Mouse (Mus musculus): ENCODE measurements around the gene Galp.

Galp gene

DNA sequence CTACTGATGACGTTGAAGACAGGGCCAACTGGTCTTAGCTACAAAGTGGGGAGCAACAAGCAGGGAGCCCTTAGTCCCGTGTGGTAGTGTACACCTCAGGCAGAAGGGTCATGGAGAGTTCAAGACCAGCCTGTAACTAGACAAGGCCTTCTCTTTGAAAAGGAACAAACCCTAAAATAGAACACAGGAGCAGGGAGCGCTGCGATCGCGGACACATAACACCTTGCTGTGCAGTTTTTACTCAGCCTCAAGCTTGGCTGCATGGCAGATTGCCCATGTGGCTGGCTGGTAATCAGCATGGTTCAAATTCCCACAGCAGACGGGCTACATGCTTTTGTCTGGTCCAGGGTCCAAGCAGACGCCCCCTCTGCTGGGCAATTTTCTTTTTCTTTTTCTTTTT, 12.4 kb upstream of the Galp start:
- TF ChIP-seq CTCF (conservative IDR thresholded peaks at IDR 0.05; ENCODE audit: low read length): no peak
- TF ChIP-seq POU5F1 (IDR thresholded peaks at IDR 0.05; ENCODE audit: borderline replicate concordance, low read length): no peak
- no peak for TF ChIP-seq NANOG (IDR thresholded peaks at IDR 0.05; ENCODE audit: borderline replicate concordance, low read length)
- H3K4me1 ChIP-seq (replicated peaks; ENCODE audit: low read depth, low read length): peaks cover 41% of the 10 kb centered on the region

DNA sequence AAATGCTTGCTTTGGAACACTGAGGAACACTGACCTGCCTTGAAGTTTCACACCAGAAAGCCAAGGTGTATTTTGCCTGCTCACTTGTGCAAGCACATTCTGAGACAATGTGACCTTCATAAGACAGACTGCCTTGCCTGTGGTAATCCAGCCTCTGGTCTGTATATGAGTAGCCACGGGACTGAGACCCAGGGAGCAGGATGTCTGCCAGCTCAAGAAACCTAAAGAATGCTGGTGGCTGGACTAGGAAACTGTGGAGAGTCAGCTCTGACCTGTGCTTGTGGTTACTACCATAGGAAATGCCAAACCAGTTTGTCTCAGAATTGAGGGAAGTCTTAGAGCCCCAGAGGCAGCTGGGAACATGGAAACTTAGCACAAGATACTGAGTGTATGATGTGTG, 11.5 kb upstream of the Galp start:
- H3K27me3 ChIP-seq (ENCODE audit: insufficient read depth, low read length): peaks cover 22% of the 10 kb centered on the region
- peaks cover 43% of the 10 kb centered on the region for H3K4me1 ChIP-seq (replicated peaks; ENCODE audit: low read depth, low read length)
- TF ChIP-seq POU5F1 (IDR thresholded peaks at IDR 0.05; ENCODE audit: borderline replicate concordance, low read length) (no peak), CTCF (conservative IDR thresholded peaks at IDR 0.05; ENCODE audit: low read length) (no peak), NANOG (IDR thresholded peaks at IDR 0.05; ENCODE audit: borderline replicate concordance, low read length) (no peak)
- H3K4me3 ChIP-seq (replicated peaks; ENCODE audit: low read length): no peak overlapping the region
- peaks cover 88% of the 10 kb centered on the region for H3K36me3 ChIP-seq (ENCODE audit: insufficient read depth, low read length)
- H3K9me3 ChIP-seq (ENCODE audit: low read length): peaks cover 25% of the 10 kb centered on the region

More for the DNA sequence above, 12.4 kb upstream of the Galp start:
- peaks cover 14% of the 10 kb centered on the region for H3K27me3 ChIP-seq (ENCODE audit: insufficient read depth, low read length)
- H3K4me3 ChIP-seq (replicated peaks; ENCODE audit: low read length): 0 out of 2 replicates have a peak overlapping the region, but pooled peaks have one; percentile 66
- peaks cover 90% of the 10 kb centered on the region for H3K36me3 ChIP-seq (ENCODE audit: insufficient read depth, low read length)
- peaks cover 18% of the 10 kb centered on the region for H3K9me3 ChIP-seq (ENCODE audit: low read length)

DNA sequence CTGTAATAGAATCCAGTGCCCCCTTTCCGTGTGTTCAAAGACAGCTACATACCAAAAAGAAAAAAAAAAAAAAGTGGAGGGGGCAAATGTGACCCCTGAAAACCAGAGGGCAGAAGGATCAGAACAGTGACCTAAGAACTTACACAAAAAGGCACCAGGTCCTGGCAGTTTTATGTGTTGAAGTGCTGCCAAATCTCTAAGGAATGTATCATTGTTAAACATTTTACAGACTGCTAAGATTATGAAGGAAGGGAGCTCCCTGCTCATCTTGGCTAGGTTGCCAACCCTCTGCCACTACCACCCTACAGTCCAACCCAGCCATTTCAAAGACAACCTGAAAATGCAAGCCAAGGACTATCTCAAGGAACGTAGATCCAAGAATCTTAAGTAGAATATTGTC, 10.7 kb upstream of the Galp start:
- Histone ChIP-seq H3K36me3 (ENCODE audit: insufficient read depth, low read length) (peaks cover 86% of the 10 kb centered on the region), H3K27me3 (ENCODE audit: insufficient read depth, low read length) (peaks cover 27% of the 10 kb centered on the region), H3K4me3 (replicated peaks; ENCODE audit: low read length) (no peak overlapping the region), H3K4me1 (replicated peaks; ENCODE audit: low read depth, low read length) (peaks cover 35% of the 10 kb centered on the region), H3K9me3 (ENCODE audit: low read length) (peaks cover 31% of the 10 kb centered on the region)
- TF ChIP-seq CTCF (conservative IDR thresholded peaks at IDR 0.05; ENCODE audit: low read length) (no peak), NANOG (IDR thresholded peaks at IDR 0.05; ENCODE audit: borderline replicate concordance, low read length) (no peak), POU5F1 (IDR thresholded peaks at IDR 0.05; ENCODE audit: borderline replicate concordance, low read length) (no peak)

DNA sequence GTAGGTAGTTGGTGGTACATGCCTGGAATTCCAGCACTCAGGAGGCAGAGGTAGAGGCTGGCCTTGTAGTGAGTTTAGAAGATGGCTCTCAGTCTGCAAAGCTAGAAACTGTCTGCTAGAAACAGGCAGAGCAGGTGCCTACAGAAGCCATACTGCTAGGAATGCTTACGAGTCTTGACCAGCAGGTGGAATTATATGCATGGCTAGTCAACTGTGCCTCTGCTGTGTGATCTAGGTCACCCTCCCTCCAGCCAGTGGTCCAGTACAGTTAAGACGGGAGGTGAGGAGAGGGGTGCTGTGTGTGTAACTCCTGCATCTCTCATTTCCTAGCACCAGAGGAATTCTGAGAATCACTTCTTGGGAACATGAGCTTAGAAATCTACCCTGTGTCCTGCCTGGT, 10.1 kb upstream of the Galp start:
- peaks cover 81% of the 10 kb centered on the region for H3K36me3 ChIP-seq (ENCODE audit: insufficient read depth, low read length)
- peaks cover 31% of the 10 kb centered on the region for H3K9me3 ChIP-seq (ENCODE audit: low read length)
- H3K4me1 ChIP-seq (replicated peaks; ENCODE audit: low read depth, low read length): peaks cover 30% of the 10 kb centered on the region
- H3K27me3 ChIP-seq (ENCODE audit: insufficient read depth, low read length): peaks cover 27% of the 10 kb centered on the region
- TF ChIP-seq NANOG (IDR thresholded peaks at IDR 0.05; ENCODE audit: borderline replicate concordance, low read length) (no peak), POU5F1 (IDR thresholded peaks at IDR 0.05; ENCODE audit: borderline replicate concordance, low read length) (no peak), CTCF (conservative IDR thresholded peaks at IDR 0.05; ENCODE audit: low read length) (no peak)
- H3K4me3 ChIP-seq (replicated peaks; ENCODE audit: low read length): no peak overlapping the region

DNA sequence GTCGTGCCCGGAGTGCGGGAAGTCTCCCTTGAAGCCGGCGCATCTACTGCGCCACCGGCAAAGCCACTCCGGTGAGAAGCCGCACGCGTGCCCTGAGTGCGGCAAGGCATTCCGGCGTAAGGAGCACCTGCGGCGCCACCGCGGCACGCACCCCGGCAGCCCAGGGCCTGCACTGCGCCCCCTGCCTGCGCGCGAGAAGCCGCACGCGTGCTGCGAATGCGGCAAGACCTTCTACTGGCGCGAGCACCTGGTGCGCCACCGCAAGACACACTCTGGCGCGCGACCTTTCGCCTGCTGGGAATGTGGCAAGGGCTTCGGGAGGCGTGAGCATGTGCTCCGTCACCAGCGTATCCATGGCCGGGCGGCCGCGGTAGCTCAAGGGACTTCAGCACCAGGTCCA, 7.3 kb upstream of the Galp start:
- TF ChIP-seq POU5F1 (IDR thresholded peaks at IDR 0.05; ENCODE audit: borderline replicate concordance, low read length) (no peak), CTCF (conservative IDR thresholded peaks at IDR 0.05; ENCODE audit: low read length) (no peak), NANOG (IDR thresholded peaks at IDR 0.05; ENCODE audit: borderline replicate concordance, low read length) (no peak)
- Histone ChIP-seq H3K4me3 (replicated peaks; ENCODE audit: low read length) (peak overlapping the region; percentile 77), H3K4me1 (replicated peaks; ENCODE audit: low read depth, low read length) (peaks cover 9% of the 10 kb centered on the region), H3K27me3 (ENCODE audit: insufficient read depth, low read length) (peaks cover 30% of the 10 kb centered on the region), H3K9me3 (ENCODE audit: low read length) (peaks cover 34% of the 10 kb centered on the region), H3K36me3 (ENCODE audit: insufficient read depth, low read length) (peaks cover 58% of the 10 kb centered on the region)

DNA sequence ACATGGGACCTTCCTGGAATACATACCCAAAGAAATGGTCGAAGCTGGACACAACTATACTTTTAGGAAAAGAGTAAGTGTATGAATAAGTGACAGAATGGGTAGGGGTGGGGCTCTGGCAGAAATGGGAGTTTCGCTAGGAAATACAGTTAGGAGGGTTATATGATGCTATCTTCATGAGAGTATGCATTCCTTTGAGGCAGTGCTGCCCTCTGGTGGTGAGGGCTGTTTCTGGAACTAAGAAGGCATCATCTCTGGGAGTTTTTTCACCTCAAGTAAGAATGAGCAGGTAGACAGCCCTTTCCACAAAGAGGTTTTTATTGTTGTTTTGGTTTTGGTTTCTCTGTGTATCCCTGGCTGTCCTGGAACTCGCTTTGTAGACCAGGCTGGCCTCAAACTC, 5.5 kb upstream of the Galp start:
- Histone ChIP-seq H3K36me3 (ENCODE audit: insufficient read depth, low read length) (peaks cover 41% of the 10 kb centered on the region), H3K4me3 (replicated peaks; ENCODE audit: low read length) (no peak overlapping the region)

DNA sequence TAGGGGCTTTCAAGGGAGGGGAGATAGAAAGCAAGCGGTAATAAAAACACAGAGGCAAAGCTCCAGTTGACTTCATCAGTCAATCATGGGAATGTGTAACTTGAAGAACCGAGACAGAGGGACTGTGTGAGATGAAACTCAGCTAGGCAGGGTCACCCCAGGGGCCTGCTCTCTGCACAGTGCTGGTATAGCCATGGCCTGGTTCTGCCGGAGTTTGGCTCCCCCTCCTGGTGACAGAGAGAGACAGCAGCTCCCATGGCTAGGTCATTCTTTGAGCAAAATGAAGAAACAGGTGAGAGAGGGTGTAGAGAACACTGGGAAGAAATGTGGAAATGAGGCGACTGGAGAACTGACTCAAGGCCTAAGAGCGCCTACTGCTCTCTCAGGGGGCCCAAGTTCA, 2.8 kb upstream of the Galp start:
- TF ChIP-seq CTCF (conservative IDR thresholded peaks at IDR 0.05; ENCODE audit: low read length) (peak; percentile 98), POU5F1 (IDR thresholded peaks at IDR 0.05; ENCODE audit: borderline replicate concordance, low read length) (no peak)
- H3K36me3 ChIP-seq (ENCODE audit: insufficient read depth, low read length): peaks cover 13% of the 10 kb centered on the region
- H3K9me3 ChIP-seq (ENCODE audit: low read length): peaks cover 18% of the 10 kb centered on the region
- no peak overlapping the region for H3K4me3 ChIP-seq (replicated peaks; ENCODE audit: low read length)
- H3K4me1 ChIP-seq (replicated peaks; ENCODE audit: low read depth, low read length): peaks cover 12% of the 10 kb centered on the region
- H3K27me3 ChIP-seq (ENCODE audit: insufficient read depth, low read length): peaks cover 23% of the 10 kb centered on the region

More for the DNA sequence above, 5.5 kb upstream of the Galp start:
- Histone ChIP-seq H3K4me1 (replicated peaks; ENCODE audit: low read depth, low read length) (peaks cover 8% of the 10 kb centered on the region), H3K9me3 (ENCODE audit: low read length) (peaks cover 34% of the 10 kb centered on the region), H3K27me3 (ENCODE audit: insufficient read depth, low read length) (peaks cover 34% of the 10 kb centered on the region)
- peak; percentile 81 for TF ChIP-seq CTCF (conservative IDR thresholded peaks at IDR 0.05; ENCODE audit: low read length)
- no peak for TF ChIP-seq NANOG (IDR thresholded peaks at IDR 0.05; ENCODE audit: borderline replicate concordance, low read length)

DNA sequence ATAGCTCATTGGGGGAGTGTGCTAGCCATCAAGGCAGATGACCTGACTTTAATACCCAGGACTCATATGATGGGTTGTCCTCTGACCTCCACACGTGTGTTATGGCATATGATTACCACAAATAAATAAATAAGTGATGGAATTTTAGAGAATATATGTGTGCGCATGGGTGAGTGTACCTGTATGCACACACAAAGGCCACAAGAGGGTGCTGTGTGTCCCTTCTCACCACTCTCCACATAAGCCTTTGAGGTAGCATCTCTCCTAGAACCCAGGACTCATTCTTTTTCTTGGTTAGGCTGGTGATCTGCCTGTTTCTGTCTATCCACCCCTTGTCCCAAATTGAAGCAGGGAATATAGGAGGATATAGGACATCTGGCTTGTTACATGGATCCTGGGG, 1.1 kb upstream of the Galp start:
- peaks cover 1% of the 10 kb centered on the region for H3K36me3 ChIP-seq (ENCODE audit: insufficient read depth, low read length)
- TF ChIP-seq CTCF (conservative IDR thresholded peaks at IDR 0.05; ENCODE audit: low read length) (peak; percentile 76), NANOG (IDR thresholded peaks at IDR 0.05; ENCODE audit: borderline replicate concordance, low read length) (no peak), POU5F1 (IDR thresholded peaks at IDR 0.05; ENCODE audit: borderline replicate concordance, low read length) (no peak)
- peaks cover 16% of the 10 kb centered on the region; the same call in 1 of the 2 replicates for H3K9me3 ChIP-seq (ENCODE audit: low read length)
- no peak overlapping the region for H3K4me3 ChIP-seq (replicated peaks; ENCODE audit: low read length)
- 0 out of 2 replicates have a peak, but pooled peaks cover 5% of the 10 kb centered on the region for H3K4me1 ChIP-seq (replicated peaks; ENCODE audit: low read depth, low read length)
- peaks cover 9% of the 10 kb centered on the region for H3K27me3 ChIP-seq (ENCODE audit: insufficient read depth, low read length)

DNA sequence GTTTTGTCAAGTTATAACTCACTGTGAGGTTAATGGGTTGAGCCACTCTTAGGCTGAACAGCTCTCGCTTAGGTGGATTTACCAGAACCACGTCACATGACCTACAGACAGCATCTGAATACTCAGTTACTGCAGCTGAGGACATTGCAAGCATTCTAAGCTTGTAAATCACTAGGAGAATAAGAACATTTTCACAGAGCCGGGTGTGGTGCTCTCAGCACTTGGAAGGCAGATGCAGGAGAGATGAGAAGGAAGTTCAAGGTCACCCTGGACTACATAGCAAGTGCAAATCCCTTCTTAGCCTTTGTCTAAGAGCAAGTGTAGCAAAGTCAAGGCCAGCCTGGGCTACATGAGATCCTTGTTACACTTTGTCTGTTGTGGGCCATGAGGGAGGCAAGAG, 7.3 kb downstream of the Galp start:
- no peak overlapping the region for H3K4me3 ChIP-seq (replicated peaks; ENCODE audit: low read length)

More for the DNA sequence above, 7.3 kb downstream of the Galp start:
- no peaks in the 10 kb centered on the region for H3K27me3 ChIP-seq (ENCODE audit: insufficient read depth, low read length)
- TF ChIP-seq POU5F1 (IDR thresholded peaks at IDR 0.05; ENCODE audit: borderline replicate concordance, low read length) (no peak), NANOG (IDR thresholded peaks at IDR 0.05; ENCODE audit: borderline replicate concordance, low read length) (no peak), CTCF (conservative IDR thresholded peaks at IDR 0.05; ENCODE audit: low read length) (no peak)
- peaks cover 24% of the 10 kb centered on the region for H3K4me1 ChIP-seq (replicated peaks; ENCODE audit: low read depth, low read length)
- H3K9me3 ChIP-seq (ENCODE audit: low read length): peaks cover 17% of the 10 kb centered on the region
- no peaks in the 10 kb centered on the region for H3K36me3 ChIP-seq (ENCODE audit: insufficient read depth, low read length)

Data from E14TG2a.4 (cell line).